Mouse (Mus musculus): ENCODE data around the gene Psenen. TPM values are rescaled to one million over a fixed set of nuclear protein-coding genes. Genes with fewer than 3 reads are reported as not detected.

The Psenen gene
- polyA plus RNA-seq, 1 experiment from 2014 or later, result 141 TPM

DNA sequence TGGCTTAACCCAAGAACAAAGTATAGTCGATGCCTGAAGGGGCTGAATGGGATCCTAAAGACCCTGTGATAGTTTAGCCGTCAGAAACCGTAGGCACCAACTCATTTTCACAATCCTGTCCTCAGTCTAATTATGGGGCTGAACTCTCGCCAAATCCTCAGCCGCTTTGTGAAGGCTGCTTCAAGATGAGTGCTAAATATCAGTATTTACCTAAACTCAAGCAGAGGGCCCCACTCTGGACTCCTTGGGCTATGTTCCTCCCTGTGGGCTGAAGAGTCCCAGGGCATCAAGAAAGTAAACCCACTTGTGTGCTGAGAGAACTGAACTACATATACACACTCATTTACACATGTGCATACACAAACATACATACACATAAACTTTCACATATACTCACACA is 33.4 kb upstream of the Psenen start:
- Histone ChIP-seq H3K4me1 (peaks cover 13% of the 10 kb centered on the region), H3K36me3 (ENCODE audit: poor library complexity, severe bottlenecking) (no peaks in the 10 kb centered on the region), H3K27ac (no peak overlapping the region), H3K4me2 (no peak overlapping the region), H3K4me3 (no peak overlapping the region), H3K9ac (no peak overlapping the region), H3K9me3 (replicated peaks) (no peaks in the 10 kb centered on the region), H3K27me3 (no peaks in the 10 kb centered on the region)
- ATAC-seq, result no peak
- 53% methylated on average over 5 of the region's 5 CpGs for WGBS

DNA sequence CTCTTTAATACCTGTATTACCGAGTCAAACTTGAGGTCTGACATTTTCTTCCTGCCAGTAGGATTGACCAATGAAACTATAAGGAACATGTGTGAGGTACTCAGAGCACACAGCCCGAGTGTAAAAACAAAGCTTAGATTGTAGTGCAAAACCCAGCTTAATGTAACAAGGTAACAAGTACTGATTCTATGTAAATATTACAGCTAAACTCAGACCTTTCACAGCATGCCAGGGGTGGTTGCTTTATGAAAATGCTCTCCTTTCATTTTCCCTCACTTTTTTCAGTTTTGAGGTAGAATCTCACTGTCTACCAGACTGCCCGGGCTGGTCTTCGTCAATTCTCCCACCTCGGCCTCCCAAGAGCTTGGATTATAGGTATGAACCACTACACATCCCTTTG is 32.7 kb upstream of the Psenen start:
- no peak for ATAC-seq
- Histone ChIP-seq H3K9me3 (replicated peaks) (no peaks in the 10 kb centered on the region), H3K27me3 (no peaks in the 10 kb centered on the region), H3K36me3 (ENCODE audit: poor library complexity, severe bottlenecking) (no peaks in the 10 kb centered on the region), H3K27ac (no peak overlapping the region), H3K4me1 (peaks cover 13% of the 10 kb centered on the region), H3K9ac (no peak overlapping the region), H3K4me2 (no peak overlapping the region), H3K4me3 (no peak overlapping the region)
- WGBS, result 81% methylated on average over 5 of the region's 5 CpGs

DNA sequence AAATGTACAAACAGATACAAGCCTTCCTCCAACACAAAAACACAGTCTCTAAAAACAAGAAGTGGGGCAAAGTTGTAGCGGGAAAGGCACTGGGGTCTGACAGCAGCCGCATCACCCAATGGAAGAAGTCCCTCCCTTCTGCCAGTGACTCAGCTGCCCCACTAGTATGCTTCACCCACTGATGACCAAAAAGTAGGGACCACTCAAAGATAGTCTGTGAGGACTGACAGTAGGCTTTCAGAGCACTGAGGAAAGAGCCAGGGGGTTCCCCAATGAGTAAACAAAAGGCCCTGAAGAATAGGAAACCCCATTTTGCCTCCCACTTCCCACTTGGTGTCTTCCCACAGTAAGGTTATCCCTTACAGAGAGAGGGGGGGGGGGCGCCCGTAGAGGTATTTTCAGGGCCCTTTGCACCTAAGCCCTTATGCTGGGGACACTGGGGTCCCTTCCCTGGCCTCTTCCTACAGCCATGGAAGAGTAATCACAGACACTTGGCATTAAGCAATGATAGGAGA is 31.1 kb upstream of the Psenen start:
- no peak overlapping the region for H3K4me2 ChIP-seq
- H3K36me3 ChIP-seq (ENCODE audit: poor library complexity, severe bottlenecking), result no peaks in the 10 kb centered on the region
- no peak overlapping the region for H3K9ac ChIP-seq
- H3K4me3 ChIP-seq, result no peak overlapping the region
- ATAC-seq, result no peak
- peaks cover 9% of the 10 kb centered on the region for H3K4me1 ChIP-seq
- 84% methylated on average over 3 of the region's 4 CpGs for WGBS
- H3K9me3 ChIP-seq (replicated peaks), result no peaks in the 10 kb centered on the region
- no peaks in the 10 kb centered on the region for H3K27me3 ChIP-seq
- H3K27ac ChIP-seq, result no peak overlapping the region

DNA sequence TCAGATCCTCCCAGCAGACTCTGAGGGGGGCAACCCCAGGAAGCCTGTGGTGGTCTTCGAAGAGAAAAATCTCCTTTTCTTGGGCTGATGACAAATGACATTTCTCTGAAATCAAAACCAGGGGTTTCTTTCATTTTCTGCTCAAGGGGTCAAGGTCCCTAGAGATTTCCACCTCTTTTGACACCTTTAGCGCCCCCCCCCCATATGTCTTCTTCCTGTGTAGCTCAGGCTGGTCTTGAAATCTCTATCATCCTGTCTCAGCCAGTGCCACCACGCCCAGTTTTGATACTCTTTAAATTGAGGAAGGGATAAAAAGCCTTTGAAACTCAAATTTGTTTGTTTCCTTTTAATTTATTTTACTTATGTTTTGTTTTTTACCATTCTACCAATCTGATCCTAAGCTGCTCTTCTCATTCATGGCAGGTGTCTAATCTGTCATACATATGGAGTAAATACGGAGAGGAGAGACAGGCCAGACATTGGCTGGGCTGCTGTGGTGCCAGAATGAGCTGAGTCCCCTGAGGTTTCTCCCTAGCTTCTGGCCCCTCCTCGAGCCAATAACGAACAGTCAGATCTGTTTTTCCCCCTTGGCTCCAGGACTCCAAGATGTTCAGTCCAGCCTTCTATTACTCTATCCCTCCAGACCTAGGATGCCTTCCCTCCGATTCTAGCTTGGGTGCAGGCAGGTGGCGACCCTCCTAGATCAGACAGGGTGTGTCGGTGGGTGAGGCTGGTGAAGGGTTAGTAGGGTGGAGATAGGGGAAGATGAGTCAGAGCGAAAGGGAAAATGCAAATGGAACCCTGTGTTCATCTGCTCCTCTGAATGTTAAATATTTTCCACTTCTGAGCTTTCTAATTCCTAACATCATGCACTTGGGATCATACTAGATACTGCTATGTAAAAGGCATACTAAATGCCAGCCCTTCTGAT is 30.4 kb upstream of the Psenen start:
- Histone ChIP-seq H3K4me3 (no peak overlapping the region), H3K27ac (no peak overlapping the region), H3K36me3 (ENCODE audit: poor library complexity, severe bottlenecking) (no peaks in the 10 kb centered on the region), H3K4me1 (peaks cover 7% of the 10 kb centered on the region), H3K9me3 (replicated peaks) (no peaks in the 10 kb centered on the region), H3K9ac (no peak overlapping the region), H3K27me3 (no peaks in the 10 kb centered on the region), H3K4me2 (no peak overlapping the region)
- WGBS, result 77% methylated on average over 10 of the region's 10 CpGs
- ATAC-seq, result no peak

DNA sequence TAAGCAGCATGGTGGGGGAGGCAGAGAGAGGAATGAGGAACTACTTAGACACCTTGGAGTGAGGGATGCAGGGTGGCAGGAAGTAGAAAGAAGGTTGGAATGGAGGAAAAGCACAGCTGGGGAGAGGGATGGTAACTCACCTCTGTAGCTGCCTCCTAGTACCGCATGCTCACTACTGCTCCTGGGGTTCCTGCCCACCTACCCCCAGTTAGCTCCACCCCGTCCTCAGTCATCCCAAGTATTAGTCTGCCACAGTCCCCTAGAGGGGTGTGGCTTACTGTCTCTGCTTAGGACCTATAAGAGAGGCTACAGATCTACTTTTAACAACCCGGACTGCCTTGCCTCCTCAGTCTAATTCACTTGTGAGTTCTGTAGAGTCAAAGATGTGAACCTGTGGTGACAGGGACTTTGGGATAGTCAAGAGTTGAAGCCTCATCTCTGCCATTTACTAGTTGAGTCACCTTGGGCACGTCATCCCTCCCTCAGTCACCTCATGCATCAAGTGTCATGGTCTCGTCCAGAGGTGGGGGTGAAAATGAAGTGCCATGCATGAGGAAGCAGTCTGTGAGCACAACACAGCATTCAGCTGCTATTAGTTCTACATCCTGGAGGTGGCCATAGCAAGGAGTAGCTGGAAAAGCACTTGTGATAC is 29.5 kb upstream of the Psenen start:
- no peaks in the 10 kb centered on the region for H3K36me3 ChIP-seq (ENCODE audit: poor library complexity, severe bottlenecking)
- WGBS, result 58% methylated on average over 5 of the region's 5 CpGs
- no peaks in the 10 kb centered on the region for H3K27me3 ChIP-seq
- no peak overlapping the region for H3K4me3 ChIP-seq
- no peaks in the 10 kb centered on the region for H3K9me3 ChIP-seq (replicated peaks)
- no peak overlapping the region for H3K27ac ChIP-seq
- no peak overlapping the region for H3K9ac ChIP-seq
- ATAC-seq, result no peak
- H3K4me1 ChIP-seq, result peaks cover 7% of the 10 kb centered on the region
- no peak overlapping the region for H3K4me2 ChIP-seq

DNA sequence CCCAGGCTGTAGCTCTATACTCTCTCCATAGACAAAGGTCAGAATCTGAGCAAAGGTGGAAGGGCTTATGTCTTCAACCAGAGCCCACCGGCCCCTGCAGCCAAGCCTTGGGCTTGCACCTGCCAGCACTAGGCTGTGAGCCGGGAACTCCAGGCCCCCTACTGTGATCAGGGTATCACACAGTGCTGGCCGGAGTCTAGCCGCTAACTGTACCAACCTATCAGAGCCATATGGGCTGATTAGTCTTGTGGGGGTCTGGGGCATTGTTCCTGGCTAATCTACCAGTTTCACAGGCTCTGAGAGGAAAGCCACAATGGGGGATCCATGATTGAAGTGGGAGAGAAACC is 28.2 kb upstream of the Psenen start:
- peaks cover 19% of the 10 kb centered on the region for H3K4me1 ChIP-seq
- H3K36me3 ChIP-seq (ENCODE audit: poor library complexity, severe bottlenecking), result peaks cover 3% of the 10 kb centered on the region; the same call in 1 of the 2 replicates
- H3K9me3 ChIP-seq (replicated peaks), result no peaks in the 10 kb centered on the region
- 10% methylated on average over 4 of the region's 4 CpGs for WGBS
- no peak overlapping the region for H3K27ac ChIP-seq
- peak overlapping the region; percentile 45; the same call in 1 of the 2 replicates for H3K9ac ChIP-seq
- no peak overlapping the region for H3K4me3 ChIP-seq
- no peaks in the 10 kb centered on the region for H3K27me3 ChIP-seq
- no peak for ATAC-seq
- no peak overlapping the region for H3K4me2 ChIP-seq

DNA sequence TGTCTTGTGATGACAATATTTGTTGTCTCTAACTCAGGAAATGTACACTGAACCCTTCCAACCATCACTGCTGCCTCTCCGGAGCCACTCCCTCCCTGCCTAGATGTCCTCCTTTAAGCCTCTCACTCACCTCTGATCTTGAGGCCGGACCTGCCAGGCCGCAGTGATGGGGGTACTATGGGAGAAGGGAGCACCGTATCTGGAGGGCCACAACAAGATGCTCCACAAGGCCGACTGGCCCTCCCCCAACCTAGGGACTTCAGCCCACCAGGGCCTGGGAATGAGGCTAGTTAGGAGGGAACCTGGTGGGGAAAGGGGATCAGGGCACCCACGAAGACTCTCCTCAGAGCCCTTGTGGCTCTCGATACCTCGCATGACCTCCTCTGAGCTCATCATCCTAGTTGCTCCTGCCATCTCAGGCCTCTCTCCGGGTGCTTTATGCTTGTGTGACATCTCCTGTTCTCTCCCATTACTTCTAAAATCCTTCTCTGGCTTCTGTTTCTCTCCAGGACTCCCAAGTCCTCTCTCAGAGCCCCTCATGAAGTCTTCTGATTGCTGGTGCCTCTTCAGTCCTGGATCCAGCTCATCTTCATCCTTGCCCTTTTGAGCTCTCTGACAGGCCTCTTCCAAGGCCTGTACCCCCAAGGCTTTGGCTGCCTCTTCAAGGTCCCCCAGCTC is 27.6 kb upstream of the Psenen start:
- no peak overlapping the region for H3K27ac ChIP-seq
- no peak overlapping the region for H3K4me2 ChIP-seq
- no peak for ATAC-seq
- 89% methylated on average over 9 of the region's 9 CpGs for WGBS
- no peaks in the 10 kb centered on the region for H3K27me3 ChIP-seq
- H3K36me3 ChIP-seq (ENCODE audit: poor library complexity, severe bottlenecking), result peaks cover 8% of the 10 kb centered on the region
- no peak overlapping the region for H3K9ac ChIP-seq
- H3K9me3 ChIP-seq (replicated peaks), result no peaks in the 10 kb centered on the region
- H3K4me3 ChIP-seq, result no peak overlapping the region
- peaks cover 23% of the 10 kb centered on the region for H3K4me1 ChIP-seq

DNA sequence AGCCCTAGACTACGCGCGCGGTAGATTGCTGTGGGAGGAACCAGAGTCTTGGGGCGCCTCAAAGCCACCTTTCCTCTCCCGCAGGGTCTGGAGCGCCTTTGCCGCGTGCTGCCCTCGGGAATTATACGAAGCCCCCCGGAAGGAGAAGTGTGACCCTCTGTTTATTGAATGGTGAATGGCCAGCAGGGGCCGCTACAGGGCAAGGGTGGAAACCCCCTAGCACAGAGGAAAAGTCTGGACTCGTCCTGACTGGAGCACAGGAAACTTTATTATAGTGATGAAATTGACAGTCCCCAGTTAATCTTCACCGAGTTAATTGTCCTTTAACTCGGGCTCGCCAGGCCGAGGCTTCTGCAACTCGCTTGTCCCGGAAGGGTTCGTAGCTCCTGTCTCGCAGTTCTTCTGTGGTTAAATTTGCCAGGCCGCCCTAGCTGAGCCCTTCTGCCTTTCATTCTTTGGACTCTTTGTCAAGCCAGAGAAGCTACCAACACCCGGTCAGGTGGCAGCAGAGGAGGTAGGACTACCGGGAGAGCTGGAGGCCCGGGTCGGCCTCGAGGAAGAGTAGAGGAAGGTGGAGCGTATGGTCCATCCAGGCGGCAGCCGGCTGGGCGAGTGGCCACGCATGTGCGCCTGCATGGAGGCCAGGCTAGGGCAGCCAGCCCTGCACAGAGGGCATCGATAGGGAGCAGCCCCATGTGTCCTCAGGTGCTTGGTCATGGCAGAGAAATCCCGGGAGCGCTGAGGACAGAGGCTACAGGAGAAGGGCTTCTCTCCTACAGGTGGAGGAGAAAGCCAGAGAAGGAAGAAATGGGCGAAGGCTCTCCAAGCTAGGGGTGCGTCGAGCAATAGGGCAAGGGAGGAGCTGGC is 26.2 kb upstream of the Psenen start:
- Histone ChIP-seq H3K4me3 (peak overlapping the region; percentile 97), H3K4me1 (peaks cover 23% of the 10 kb centered on the region), H3K4me2 (peak overlapping the region; percentile 97), H3K9me3 (replicated peaks) (no peaks in the 10 kb centered on the region), H3K27ac (peak overlapping the region; percentile 93), H3K27me3 (no peaks in the 10 kb centered on the region), H3K9ac (peak overlapping the region; percentile 99), H3K36me3 (ENCODE audit: poor library complexity, severe bottlenecking) (peaks cover 22% of the 10 kb centered on the region)
- peak; percentile 63 for ATAC-seq
- 31% methylated on average over 39 of the region's 40 CpGs for WGBS

DNA sequence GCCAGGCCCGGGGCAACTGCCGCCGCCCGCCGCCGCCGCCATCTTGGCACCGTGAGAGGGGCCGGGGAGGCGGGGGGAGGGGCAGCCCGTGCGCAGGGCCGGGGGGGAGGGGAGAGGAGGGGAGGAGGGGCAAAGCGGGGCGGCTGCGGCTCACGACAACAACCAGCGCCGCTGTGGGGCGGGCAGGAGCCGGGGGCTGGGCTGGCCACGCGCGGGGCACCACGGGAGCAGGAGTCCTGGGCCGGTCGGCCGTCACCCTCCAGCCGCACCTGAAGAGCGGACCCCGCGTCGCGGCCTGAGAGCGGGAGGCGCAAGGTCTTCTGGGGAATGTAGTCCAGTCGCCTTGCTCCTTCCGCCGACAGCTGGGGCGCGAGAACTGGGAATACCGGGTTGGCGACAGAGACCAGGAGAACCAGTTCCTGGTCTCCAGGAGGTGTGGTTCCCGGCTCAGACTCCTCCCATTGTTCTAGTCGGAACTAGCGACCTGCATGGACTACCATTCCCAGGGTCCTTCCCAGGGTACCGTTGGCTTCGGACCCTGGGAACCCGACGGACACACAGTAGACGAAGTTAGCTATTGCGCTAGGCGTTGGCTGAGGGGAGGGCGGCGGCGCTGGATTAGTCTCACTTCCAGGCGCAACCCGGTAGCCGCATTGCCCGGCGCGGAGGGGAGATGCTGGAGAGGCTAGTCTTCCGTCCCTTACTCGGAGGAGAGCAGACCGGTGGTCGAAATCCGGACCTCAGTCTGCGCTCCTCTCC is 25.4 kb upstream of the Psenen start, which contains the start of gene Kmt2b:
Gene Kmt2b (minus strand): TSS at position 51 of the 759 bp plus-strand sequence.
- WGBS, result under 1% methylated on average over 51 of the region's 68 CpGs
- H3K9me3 ChIP-seq (replicated peaks), result no peaks in the 10 kb centered on the region
- peak within 1 kb of the TSS; percentile 97 for H3K4me2 ChIP-seq
- H3K4me1 ChIP-seq, result peaks cover 23% of the 10 kb centered on the region
- peak within 1 kb of the TSS; percentile 93 for H3K27ac ChIP-seq
- H3K9ac ChIP-seq, result peak within 1 kb of the TSS; percentile 99
- peak; percentile 95 for ATAC-seq
- H3K4me3 ChIP-seq, result peak within 1 kb of the TSS; percentile 97
- no peaks in the 10 kb centered on the region for H3K27me3 ChIP-seq
- peaks cover 30% of the 10 kb centered on the region for H3K36me3 ChIP-seq (ENCODE audit: poor library complexity, severe bottlenecking)

DNA sequence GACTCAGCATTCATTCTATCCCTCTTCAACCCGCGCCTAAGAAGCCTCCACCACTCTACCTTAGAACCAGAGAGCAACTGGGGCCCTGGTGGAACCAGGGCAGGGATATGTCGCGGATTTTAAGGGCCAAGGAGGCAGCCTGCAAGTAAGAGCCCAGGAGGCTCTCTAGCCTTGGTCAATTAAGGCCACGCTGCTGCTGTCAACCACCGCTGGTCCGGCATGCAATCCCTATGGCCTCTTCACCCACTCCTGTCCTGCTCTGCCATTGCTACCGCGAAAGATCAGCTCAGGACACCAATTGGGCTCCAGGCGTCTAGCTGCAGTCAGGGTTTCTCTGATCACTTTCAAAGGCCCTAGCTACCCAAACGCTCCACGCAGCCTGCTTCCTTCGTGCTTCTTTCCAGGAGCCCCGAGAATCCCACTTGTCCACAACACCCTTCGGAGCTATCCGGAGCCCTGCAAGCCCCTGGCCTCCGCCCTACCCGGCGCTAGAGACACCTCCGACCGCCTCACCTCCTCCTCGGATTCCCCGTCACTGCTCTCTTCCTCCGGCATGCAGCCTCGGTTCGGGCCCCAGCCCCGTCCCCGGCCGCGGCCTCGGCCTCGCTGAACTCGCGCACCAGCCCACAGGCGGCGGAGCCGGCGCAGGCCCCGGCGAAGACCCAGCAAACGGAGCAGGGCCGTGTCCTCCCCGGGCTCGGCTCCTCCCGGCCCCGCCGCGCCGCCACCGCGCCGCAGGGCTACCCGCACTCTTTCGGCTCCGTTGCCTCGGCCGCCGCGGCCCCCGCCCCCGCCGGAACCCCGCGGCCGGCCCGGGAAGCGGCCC is 24.6 kb upstream of the Psenen start:
- no peaks in the 10 kb centered on the region for H3K27me3 ChIP-seq
- WGBS, result under 1% methylated on average over 30 of the region's 67 CpGs
- peaks cover 23% of the 10 kb centered on the region for H3K4me1 ChIP-seq
- H3K27ac ChIP-seq, result peak overlapping the region; percentile 93
- H3K9ac ChIP-seq, result peak overlapping the region; percentile 99
- H3K9me3 ChIP-seq (replicated peaks), result no peaks in the 10 kb centered on the region
- peak overlapping the region; percentile 97 for H3K4me3 ChIP-seq
- peaks cover 38% of the 10 kb centered on the region for H3K36me3 ChIP-seq (ENCODE audit: poor library complexity, severe bottlenecking)
- ATAC-seq, result peak; percentile 57
- H3K4me2 ChIP-seq, result peak overlapping the region; percentile 97
